Mouse (Mus musculus): ENCODE measurements at regions not wholly inside any gene's neighbourhood (a gene's known extent, or its start where the extent isn't known, plus 50 kb on each side); places are given as distances from the start of the nearest gene placed in this dataset.

- no peak for TF ChIP-seq CTCF (IDR thresholded peaks at IDR 0.05; ENCODE audit: low read depth)
- WGBS = 70% methylated on average over 3 of the region's 3 CpGs
- Histone ChIP-seq H3K27ac (ENCODE audit: low read depth, low read length) (no peak overlapping the region), H3K4me3 (ENCODE audit: low read depth, low read length) (no peak overlapping the region), H3K4me2 (ENCODE audit: low read depth) (no peak overlapping the region), H3K27me3 (ENCODE audit: insufficient read depth, low read length) (no peaks in the 10 kb centered on the region), H3K4me1 (ENCODE audit: insufficient read depth) (no peaks in the 10 kb centered on the region; the same call in none of the 2 replicates), H3K9ac (no peak overlapping the region), H3K36me3 (ENCODE audit: insufficient read depth) (no peaks in the 10 kb centered on the region), H3K9me3 (ENCODE audit: low read length) (no peaks in the 10 kb centered on the region)
- DNase-seq (no peak), ATAC-seq (no peak)
Measured at GRCm38 (mm10) chr7:72589241-72589668, 282.8 kb upstream of the Mctp2 start.

- H3K4me2 ChIP-seq (ENCODE audit: low read depth) = no peak overlapping the region
- H3K27me3 ChIP-seq (ENCODE audit: insufficient read depth, low read length) = no peaks in the 10 kb centered on the region
- ATAC-seq (no peak), DNase-seq (no peak)
- H3K27ac ChIP-seq (ENCODE audit: low read depth, low read length) = no peak overlapping the region
- 80% methylated on average over 4 of the region's 4 CpGs for WGBS
- no peak for TF ChIP-seq CTCF (IDR thresholded peaks at IDR 0.05; ENCODE audit: low read depth)
- H3K36me3 ChIP-seq (ENCODE audit: insufficient read depth) = no peaks in the 10 kb centered on the region
- no peaks in the 10 kb centered on the region; the same call in none of the 2 replicates for H3K4me1 ChIP-seq (ENCODE audit: insufficient read depth)
- no peak overlapping the region for H3K4me3 ChIP-seq (ENCODE audit: low read depth, low read length)
- no peaks in the 10 kb centered on the region for H3K9me3 ChIP-seq (ENCODE audit: low read length)
- H3K9ac ChIP-seq = no peak overlapping the region
Measured at GRCm38 (mm10) chr7:72590351-72591115, 284.1 kb upstream of the Mctp2 start.

- no peaks in the 10 kb centered on the region for H3K9me3 ChIP-seq (ENCODE audit: low read length)
- H3K4me2 ChIP-seq (ENCODE audit: low read depth) = no peak overlapping the region
- H3K27me3 ChIP-seq (ENCODE audit: insufficient read depth, low read length) = no peaks in the 10 kb centered on the region
- ATAC-seq = peak; percentile 73
- H3K4me1 ChIP-seq (ENCODE audit: insufficient read depth) = no peaks in the 10 kb centered on the region; the same call in none of the 2 replicates
- peak; percentile 53 for DNase-seq
- no peak overlapping the region for H3K9ac ChIP-seq
- no peaks in the 10 kb centered on the region for H3K36me3 ChIP-seq (ENCODE audit: insufficient read depth)
- H3K27ac ChIP-seq (ENCODE audit: low read depth, low read length) = peak overlapping the region; percentile 64
- TF ChIP-seq CTCF (IDR thresholded peaks at IDR 0.05; ENCODE audit: low read depth) = no peak
- no peak overlapping the region for H3K4me3 ChIP-seq (ENCODE audit: low read depth, low read length)
- WGBS = 45% methylated on average over 6 of the region's 6 CpGs
Measured at GRCm38 (mm10) chr7:72592110-72592509, 285.7 kb upstream of the Mctp2 start.

GRCm38 (mm10) chr7:72592649-72593048 lies 286.2 kb upstream of the Mctp2 start:
- ATAC-seq = peak; percentile 91
- peak overlapping the region; percentile 64 for H3K27ac ChIP-seq (ENCODE audit: low read depth, low read length)
- no peak for TF ChIP-seq CTCF (IDR thresholded peaks at IDR 0.05; ENCODE audit: low read depth)
- H3K36me3 ChIP-seq (ENCODE audit: insufficient read depth) = no peaks in the 10 kb centered on the region
- no peak overlapping the region for H3K4me2 ChIP-seq (ENCODE audit: low read depth)
- no peak overlapping the region for H3K9ac ChIP-seq
- no peaks in the 10 kb centered on the region for H3K27me3 ChIP-seq (ENCODE audit: insufficient read depth, low read length)
- peak; percentile 79 for DNase-seq
- WGBS = 34% methylated on average over 3 of the region's 3 CpGs
- no peaks in the 10 kb centered on the region for H3K9me3 ChIP-seq (ENCODE audit: low read length)
- no peak overlapping the region for H3K4me3 ChIP-seq (ENCODE audit: low read depth, low read length)
- no peaks in the 10 kb centered on the region; the same call in none of the 2 replicates for H3K4me1 ChIP-seq (ENCODE audit: insufficient read depth)

- no peak for TF ChIP-seq CTCF (IDR thresholded peaks at IDR 0.05; ENCODE audit: low read depth)
- no peak for ATAC-seq
- 44% methylated on average over 1 of the region's 1 CpGs for WGBS
Measured at GRCm38 (mm10) chr7:72593259-72593658, 286.9 kb upstream of the Mctp2 start.

GRCm38 (mm10) chr7:72594741-72595140 lies 288.3 kb upstream of the Mctp2 start:
- WGBS = 86% methylated on average over 1 of the region's 1 CpGs
- Histone ChIP-seq H3K36me3 (ENCODE audit: insufficient read depth) (no peaks in the 10 kb centered on the region), H3K4me1 (ENCODE audit: insufficient read depth) (no peaks in the 10 kb centered on the region; the same call in none of the 2 replicates), H3K27ac (ENCODE audit: low read depth, low read length) (no peak overlapping the region), H3K4me3 (ENCODE audit: low read depth, low read length) (no peak overlapping the region), H3K9ac (no peak overlapping the region), H3K27me3 (ENCODE audit: insufficient read depth, low read length) (no peaks in the 10 kb centered on the region), H3K9me3 (ENCODE audit: low read length) (no peaks in the 10 kb centered on the region), H3K4me2 (ENCODE audit: low read depth) (no peak overlapping the region)
- DNase-seq = no peak
- TF ChIP-seq CTCF (IDR thresholded peaks at IDR 0.05; ENCODE audit: low read depth) = no peak
- no peak for ATAC-seq

More at GRCm38 (mm10) chr7:72593259-72593658, 286.9 kb upstream of the Mctp2 start:
- H3K27ac ChIP-seq (ENCODE audit: low read depth, low read length) = no peak overlapping the region
- H3K4me2 ChIP-seq (ENCODE audit: low read depth) = no peak overlapping the region
- H3K36me3 ChIP-seq (ENCODE audit: insufficient read depth) = no peaks in the 10 kb centered on the region
- no peaks in the 10 kb centered on the region for H3K27me3 ChIP-seq (ENCODE audit: insufficient read depth, low read length)
- H3K9me3 ChIP-seq (ENCODE audit: low read length) = no peaks in the 10 kb centered on the region
- no peak overlapping the region for H3K4me3 ChIP-seq (ENCODE audit: low read depth, low read length)
- no peaks in the 10 kb centered on the region; the same call in none of the 2 replicates for H3K4me1 ChIP-seq (ENCODE audit: insufficient read depth)
- H3K9ac ChIP-seq = no peak overlapping the region
- peak; percentile 67 for DNase-seq

GRCm38 (mm10) chr7:72596985-72597384 lies 290.6 kb upstream of the Mctp2 start:
- no peak for TF ChIP-seq CTCF (IDR thresholded peaks at IDR 0.05; ENCODE audit: low read depth)
- Histone ChIP-seq H3K27ac (ENCODE audit: low read depth, low read length) (no peak overlapping the region), H3K9me3 (ENCODE audit: low read length) (no peaks in the 10 kb centered on the region), H3K4me2 (ENCODE audit: low read depth) (no peak overlapping the region), H3K27me3 (ENCODE audit: insufficient read depth, low read length) (no peaks in the 10 kb centered on the region), H3K9ac (no peak overlapping the region), H3K4me1 (ENCODE audit: insufficient read depth) (no peaks in the 10 kb centered on the region; the same call in none of the 2 replicates), H3K4me3 (ENCODE audit: low read depth, low read length) (no peak overlapping the region), H3K36me3 (ENCODE audit: insufficient read depth) (no peaks in the 10 kb centered on the region)
- DNase-seq (no peak), ATAC-seq (no peak)
